Mouse (Mus musculus): ENCODE measurements around the gene Cdc6.

DNA sequence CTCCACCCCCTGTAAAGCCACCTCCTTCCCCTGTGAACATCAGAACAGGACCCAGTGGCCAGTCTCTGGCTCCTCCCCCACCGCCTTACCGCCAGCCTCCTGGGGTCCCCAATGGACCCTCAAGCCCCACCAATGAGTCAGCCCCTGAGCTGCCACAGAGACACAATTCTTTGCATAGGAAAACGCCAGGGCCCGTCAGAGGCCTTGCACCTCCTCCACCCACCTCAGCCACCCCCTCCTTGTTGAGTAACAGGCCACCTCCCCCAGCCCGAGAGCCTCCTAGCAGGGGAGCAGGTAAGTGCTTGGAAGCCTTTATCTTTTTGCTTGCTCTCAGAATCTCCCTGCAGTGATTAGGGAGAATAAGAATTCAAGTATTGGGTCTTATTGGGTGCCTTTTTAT is 15.2 kb upstream of the Cdc6 start:
- TF ChIP-seq TAL1 (IDR thresholded peaks at IDR 0.05; ENCODE audit: low read length) (no peak), GATA1 (IDR thresholded peaks at IDR 0.05; ENCODE audit: low read length) (no peak)

Measured in erythroblast, embryonic 14.5 days (primary cell).